23 mouse cellular contexts compared by ENCODE assay signal in the genomic region with DNA sequence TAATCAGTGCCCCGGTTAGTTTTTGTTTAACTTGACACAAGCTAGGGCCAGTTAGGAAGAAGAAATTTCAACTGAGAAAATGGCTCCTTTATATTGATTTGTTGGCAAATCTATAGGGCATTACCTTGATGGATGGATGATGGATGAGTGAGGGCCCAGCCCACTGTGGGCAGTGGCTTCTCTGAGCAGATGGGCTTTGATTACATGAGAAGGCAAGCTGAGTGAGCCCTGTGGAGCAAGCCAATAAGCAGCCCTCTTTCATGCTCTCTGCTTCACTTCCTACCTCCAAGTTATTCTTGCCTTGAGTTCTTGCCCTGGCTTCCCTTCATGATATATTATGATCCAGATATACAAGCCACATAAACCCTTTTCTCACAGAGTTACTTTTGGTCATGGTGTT.
DNase-seq lines count a peak whose midpoint lies in the region; ATAC-seq and TF ChIP-seq lines count a peak whose summit lies in the region.
"Had no signal": no experiment of that assay in that cellular context is flagged by ENCODE, and none has a peak within 500 bp of the region (broad histone marks: within the 10 kb centered on the region; RNA-seq: fewer than 3 reads in every experiment).

No protein-coding gene starts in this region.

- TF ChIP-seq CTCF in midbrain, postnatal 0 days (IDR thresholded peaks at IDR 0.05) = no peak

- H3K27ac ChIP-seq in forebrain, embryonic 16.5 days (ENCODE audit: low read length) = no peak overlapping the region
- no peak overlapping the region for H3K27ac ChIP-seq in forebrain, embryonic 10.5 days
- H3K27ac ChIP-seq in hindbrain, embryonic 16.5 days (ENCODE audit: low read depth, low read length) = no peak overlapping the region
- H3K27ac ChIP-seq in hindbrain, embryonic 10.5 days = no peak overlapping the region
- no peak overlapping the region for H3K27ac ChIP-seq in midbrain, postnatal 0 days (ENCODE audit: low read depth, low read length)
- no peak overlapping the region for H3K27ac ChIP-seq in midbrain, embryonic 16.5 days (ENCODE audit: low read length)
- H3K27ac ChIP-seq: embryonic facial prominence, embryonic 15.5 days; forebrain, embryonic 15.5 days; heart, adult 2 months; intestine, embryonic 15.5 days had no signal

- H3K4me2 ChIP-seq in forebrain, embryonic 16.5 days (ENCODE audit: low read length) = no peak overlapping the region
- no peak overlapping the region for H3K4me2 ChIP-seq in hindbrain, embryonic 16.5 days (ENCODE audit: low read length)
- no peak overlapping the region for H3K4me2 ChIP-seq in midbrain, postnatal 0 days (ENCODE audit: low read depth, low read length, poor library complexity, severe bottlenecking)
- no peak overlapping the region for H3K4me2 ChIP-seq in midbrain, embryonic 16.5 days (ENCODE audit: low read length)
- H3K4me2 ChIP-seq: embryonic facial prominence, embryonic 15.5 days; forebrain, embryonic 15.5 days; heart, embryonic 11.5 days; intestine, embryonic 15.5 days had no signal

- no peaks in the 10 kb centered on the region for H3K27me3 ChIP-seq in forebrain, embryonic 16.5 days (replicated peaks; ENCODE audit: control insufficient read depth, insufficient read depth, low read length)
- no peaks in the 10 kb centered on the region for H3K27me3 ChIP-seq in forebrain, embryonic 10.5 days (ENCODE audit: poor library complexity, severe bottlenecking)
- H3K27me3 ChIP-seq in hindbrain, embryonic 16.5 days (replicated peaks; ENCODE audit: control insufficient read depth, insufficient read depth, low read length) = no peaks in the 10 kb centered on the region
- H3K27me3 ChIP-seq in hindbrain, embryonic 10.5 days (ENCODE audit: insufficient read depth, poor library complexity, severe bottlenecking) = no peaks in the 10 kb centered on the region
- no peaks in the 10 kb centered on the region for H3K27me3 ChIP-seq in midbrain, postnatal 0 days (ENCODE audit: insufficient read depth, low read length)
- H3K27me3 ChIP-seq in midbrain, embryonic 16.5 days (ENCODE audit: control insufficient read depth, insufficient read depth, low read depth, low read length) = no peaks in the 10 kb centered on the region
- H3K27me3 ChIP-seq: embryonic facial prominence, embryonic 15.5 days; forebrain, embryonic 15.5 days; intestine, embryonic 15.5 days had no signal

- H3K36me3 ChIP-seq in forebrain, embryonic 16.5 days (ENCODE audit: control insufficient read depth, insufficient read depth) = no peaks in the 10 kb centered on the region
- H3K36me3 ChIP-seq in forebrain, embryonic 10.5 days (replicated peaks) = no peaks in the 10 kb centered on the region
- H3K36me3 ChIP-seq in hindbrain, embryonic 16.5 days (ENCODE audit: control insufficient read depth, insufficient read depth, low read length) = no peaks in the 10 kb centered on the region
- H3K36me3 ChIP-seq in hindbrain, embryonic 10.5 days = no peaks in the 10 kb centered on the region
- H3K36me3 ChIP-seq in midbrain, postnatal 0 days (ENCODE audit: insufficient read depth, low read length) = no peaks in the 10 kb centered on the region
- H3K36me3 ChIP-seq in midbrain, embryonic 16.5 days (ENCODE audit: control insufficient read depth, insufficient read depth, low read length) = no peaks in the 10 kb centered on the region
- H3K36me3 ChIP-seq: embryonic facial prominence, embryonic 15.5 days; forebrain, embryonic 15.5 days; G1E; intestine, embryonic 15.5 days had no signal

- ATAC-seq in cerebellum, adult (ENCODE audit: insufficient number of reproducible peaks, low FRiP score, low TSS enrichment) = peak; percentile 52
- ATAC-seq in forebrain, embryonic 16.5 days = peak; percentile 50; the same call in 1 of the 2 replicates
- ATAC-seq in hindbrain, embryonic 16.5 days = 0 out of 2 replicates have a peak, but pooled peaks have one; percentile 61
- ATAC-seq in midbrain, postnatal 0 days (ENCODE audit: low FRiP score) = no peak
- no peak for ATAC-seq in midbrain, embryonic 16.5 days
- ATAC-seq: CD4-positive, CD25-positive, alpha-beta regulatory T cell, adult 4 months; forebrain, embryonic 15.5 days; intestine, embryonic 15.5 days had no signal

- no peaks in the 10 kb centered on the region for H3K9me3 ChIP-seq in forebrain, embryonic 16.5 days (ENCODE audit: control insufficient read depth, low read length)
- H3K9me3 ChIP-seq in forebrain, embryonic 10.5 days = no peaks in the 10 kb centered on the region
- no peaks in the 10 kb centered on the region for H3K9me3 ChIP-seq in hindbrain, embryonic 16.5 days (ENCODE audit: control insufficient read depth, low read length)
- H3K9me3 ChIP-seq in hindbrain, embryonic 10.5 days = no peaks in the 10 kb centered on the region
- H3K9me3 ChIP-seq in midbrain, postnatal 0 days (ENCODE audit: low read length) = no peaks in the 10 kb centered on the region
- no peaks in the 10 kb centered on the region for H3K9me3 ChIP-seq in midbrain, embryonic 16.5 days (replicated peaks; ENCODE audit: control insufficient read depth, low read length, poor library complexity, severe bottlenecking)
- H3K9me3 ChIP-seq: embryonic facial prominence, embryonic 15.5 days; forebrain, embryonic 15.5 days; G1E; intestine, embryonic 15.5 days had no signal

- no peaks in the 10 kb centered on the region for H3K4me1 ChIP-seq in forebrain, embryonic 16.5 days (replicated peaks; ENCODE audit: control insufficient read depth, insufficient read depth, low read length)
- H3K4me1 ChIP-seq in forebrain, embryonic 10.5 days = no peaks in the 10 kb centered on the region
- H3K4me1 ChIP-seq in hindbrain, embryonic 16.5 days (ENCODE audit: control insufficient read depth, insufficient read depth, low read depth, low read length) = no peaks in the 10 kb centered on the region
- no peaks in the 10 kb centered on the region for H3K4me1 ChIP-seq in hindbrain, embryonic 10.5 days (replicated peaks)
- H3K4me1 ChIP-seq in midbrain, postnatal 0 days (ENCODE audit: insufficient read depth, low read length) = no peaks in the 10 kb centered on the region
- H3K4me1 ChIP-seq in midbrain, embryonic 16.5 days (ENCODE audit: control insufficient read depth, insufficient read depth, low read length) = no peaks in the 10 kb centered on the region
- H3K4me1 ChIP-seq: embryonic facial prominence, embryonic 15.5 days; forebrain, embryonic 15.5 days; intestine, embryonic 15.5 days had no signal

- 100% methylated on average over 1 of the region's 1 CpGs for WGBS in forebrain, embryonic 16.5 days
- WGBS in forebrain, embryonic 10.5 days = 95% methylated on average over 1 of the region's 1 CpGs
- WGBS in hindbrain, embryonic 16.5 days = 83% methylated on average over 1 of the region's 1 CpGs
- 93% methylated on average over 1 of the region's 1 CpGs for WGBS in hindbrain, embryonic 10.5 days
- 97% methylated on average over 1 of the region's 1 CpGs for WGBS in midbrain, postnatal 0 days
- 91% methylated on average over 1 of the region's 1 CpGs for WGBS in midbrain, embryonic 16.5 days

- no peak overlapping the region for H3K4me3 ChIP-seq in forebrain, embryonic 16.5 days (replicated peaks; ENCODE audit: low read length)
- no peak overlapping the region for H3K4me3 ChIP-seq in forebrain, embryonic 10.5 days
- H3K4me3 ChIP-seq in hindbrain, embryonic 16.5 days (ENCODE audit: low read length) = no peak overlapping the region
- H3K4me3 ChIP-seq in hindbrain, embryonic 10.5 days = no peak overlapping the region
- H3K4me3 ChIP-seq in midbrain, postnatal 0 days (ENCODE audit: low read depth, low read length) = no peak overlapping the region
- no peak overlapping the region for H3K4me3 ChIP-seq in midbrain, embryonic 16.5 days (ENCODE audit: low read depth, low read length)
- H3K4me3 ChIP-seq: embryonic facial prominence, embryonic 15.5 days; erythroblast, embryonic 14.5 days; forebrain, embryonic 15.5 days; heart, adult 2 months; intestine, embryonic 15.5 days had no signal

- H3K9ac ChIP-seq in forebrain, embryonic 16.5 days (replicated peaks; ENCODE audit: low read depth, low read length) = no peak overlapping the region
- no peak overlapping the region for H3K9ac ChIP-seq in hindbrain, embryonic 16.5 days (ENCODE audit: low read depth, low read length)
- H3K9ac ChIP-seq in midbrain, postnatal 0 days (replicated peaks; ENCODE audit: low read length, poor library complexity, severe bottlenecking) = no peak overlapping the region
- H3K9ac ChIP-seq in midbrain, embryonic 16.5 days (ENCODE audit: low read depth, low read length) = no peak overlapping the region
- H3K9ac ChIP-seq: embryonic facial prominence, embryonic 15.5 days; forebrain, embryonic 15.5 days; intestine, embryonic 15.5 days had no signal

- DNase-seq in cerebellum, postnatal 4 days (ENCODE audit: low spot score in 2 of 2) = no peak
- DNase-seq in forebrain, embryonic 10.5 days (ENCODE audit: extremely low spot score, low spot score) = no peak
- DNase-seq in hindbrain, embryonic 10.5 days (ENCODE audit: low spot score) = no peak
- DNase-seq in midbrain, postnatal 0 days (ENCODE audit: low spot score) = peak; percentile 25
- DNase-seq: adrenal gland, adult 8-10 months; adrenal gland, postnatal 36 days; B cell, adult 2 months; cerebellum, adult 11-12 months; embryo, embryonic 11 days; gastrocnemius, postnatal 10 days; heart, adult 2 months; kidney, adult 18-20 months had no signal

Comparison
In these comparisons a context has a peak if more than half of its experiments do, and no peak if none do; other contexts are left out.
1. ATAC-seq: peak in cerebellum, adult (single experiment), forebrain, embryonic 16.5 days (single experiment) and hindbrain, embryonic 16.5 days (single experiment); none in midbrain, postnatal 0 days (single experiment) and midbrain, embryonic 16.5 days (single experiment).